Mouse (Mus musculus) embryo, embryonic 11.5 days (tissue): ENCODE measurements around the gene Atp5l.
"Not testable (repeated sequence)": the region's sequence is repeated elsewhere in the genome, so short reads cannot be mapped to it uniquely, and the experiment has no call there.

Experiments used
- DNase-seq: peaks from one replicate; pipeline ENCODE4 v3.0.0-alpha.2; 2012; ENCODE audit warnings: low read depth, low spot score

The Atp5l gene

DNA sequence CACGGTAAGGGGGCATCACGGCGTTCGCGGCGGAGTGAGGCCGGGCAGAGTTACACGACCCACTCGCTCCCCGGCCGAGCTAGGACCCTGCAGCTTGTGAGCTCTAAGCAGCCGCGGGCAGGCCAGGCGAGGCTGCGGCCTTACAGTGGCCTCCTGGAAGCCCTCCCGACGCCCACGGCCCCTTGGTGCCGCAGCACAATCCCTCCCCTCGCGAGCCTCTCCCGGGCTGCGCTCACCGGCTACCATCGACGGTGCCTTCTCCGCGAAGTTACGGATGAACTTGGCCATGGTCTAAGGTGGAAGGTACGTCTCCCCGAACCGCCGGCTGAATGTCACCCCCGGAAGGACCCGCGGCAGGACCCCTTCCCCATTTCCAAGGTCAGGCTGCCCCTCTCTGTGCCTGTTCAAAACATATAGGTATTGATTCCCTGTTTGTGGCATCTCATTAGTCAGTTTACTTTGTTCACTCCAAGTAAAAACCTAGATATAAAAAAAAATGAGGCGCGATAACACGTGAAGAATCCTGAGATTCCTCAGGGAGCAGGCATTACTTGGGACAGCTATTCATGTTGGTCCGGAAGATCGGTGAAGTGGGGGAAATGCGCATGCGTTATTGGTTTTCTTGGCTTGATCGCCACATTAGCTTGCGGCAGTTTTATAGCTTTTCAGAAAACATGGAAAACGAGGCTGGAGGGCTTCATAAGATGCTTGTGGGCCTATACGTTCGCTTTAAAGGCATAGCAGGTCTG is at the start of gene Atp5l:
Gene Atp5l, minus strand, starts transcription at position 369 of the 749 bp plus-strand sequence.
- peak; percentile 90 for DNase-seq

DNA sequence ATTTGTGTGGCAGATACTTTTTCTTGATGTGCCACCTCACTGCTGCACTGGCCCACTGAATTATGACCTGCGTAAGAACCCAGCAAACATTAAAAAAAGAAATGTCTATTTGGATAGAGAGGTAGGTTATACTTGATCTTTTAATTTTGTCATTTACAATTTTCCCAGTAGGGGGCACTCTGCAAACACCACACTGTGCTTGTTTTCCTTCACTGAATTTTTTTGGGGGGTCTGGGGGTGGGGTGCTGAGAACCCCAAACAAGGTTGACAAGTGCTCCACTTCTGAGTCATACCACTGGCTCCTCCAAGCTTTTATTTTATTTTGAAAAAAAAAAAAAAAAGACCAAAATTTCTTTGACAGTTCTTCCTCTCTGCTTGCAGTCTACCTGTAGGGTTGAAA is 48.9 kb upstream of the Atp5l start:
- no peak for DNase-seq

DNA sequence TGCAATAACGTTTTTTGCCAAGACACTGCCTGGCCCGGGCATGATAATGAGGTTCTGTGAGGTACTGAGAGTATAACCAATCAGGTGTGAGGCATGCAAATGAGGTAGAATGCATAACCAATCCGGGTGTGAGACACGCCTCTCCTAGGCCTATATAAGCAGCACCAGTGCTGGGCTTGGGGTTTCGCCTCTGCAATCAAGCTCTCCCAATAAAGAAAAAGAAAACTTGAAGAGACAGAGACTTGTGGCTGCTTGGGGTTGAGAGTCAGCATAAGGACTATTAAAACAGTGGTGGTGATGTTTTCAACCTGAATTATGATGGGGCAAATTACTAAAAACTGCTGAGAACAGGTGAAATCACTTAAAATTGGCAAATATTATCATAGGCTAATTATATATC is 47.2 kb upstream of the Atp5l start:
- DNase-seq, result not testable (repeated sequence)

DNA sequence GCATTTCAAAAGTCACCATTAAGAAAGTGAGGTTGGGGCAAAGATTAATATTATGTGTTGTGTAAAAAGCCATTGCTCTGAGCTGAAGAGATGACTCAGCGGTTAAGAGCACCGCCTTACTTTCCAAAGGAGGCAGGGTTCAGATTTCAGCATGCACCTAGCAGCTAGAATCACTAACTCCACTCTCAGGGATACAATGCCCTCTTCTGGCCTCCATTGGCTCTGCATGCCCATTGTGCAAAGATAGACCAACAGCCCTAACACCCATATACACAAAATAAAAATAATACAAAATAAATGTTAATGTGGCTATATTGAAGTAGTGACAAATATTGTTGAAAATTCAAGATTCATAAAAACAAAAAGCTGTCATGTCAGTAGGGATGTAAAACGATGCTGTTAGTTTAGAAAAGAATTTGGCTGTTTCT is 46.3 kb upstream of the Atp5l start:
- peak; percentile 60 for DNase-seq

DNA sequence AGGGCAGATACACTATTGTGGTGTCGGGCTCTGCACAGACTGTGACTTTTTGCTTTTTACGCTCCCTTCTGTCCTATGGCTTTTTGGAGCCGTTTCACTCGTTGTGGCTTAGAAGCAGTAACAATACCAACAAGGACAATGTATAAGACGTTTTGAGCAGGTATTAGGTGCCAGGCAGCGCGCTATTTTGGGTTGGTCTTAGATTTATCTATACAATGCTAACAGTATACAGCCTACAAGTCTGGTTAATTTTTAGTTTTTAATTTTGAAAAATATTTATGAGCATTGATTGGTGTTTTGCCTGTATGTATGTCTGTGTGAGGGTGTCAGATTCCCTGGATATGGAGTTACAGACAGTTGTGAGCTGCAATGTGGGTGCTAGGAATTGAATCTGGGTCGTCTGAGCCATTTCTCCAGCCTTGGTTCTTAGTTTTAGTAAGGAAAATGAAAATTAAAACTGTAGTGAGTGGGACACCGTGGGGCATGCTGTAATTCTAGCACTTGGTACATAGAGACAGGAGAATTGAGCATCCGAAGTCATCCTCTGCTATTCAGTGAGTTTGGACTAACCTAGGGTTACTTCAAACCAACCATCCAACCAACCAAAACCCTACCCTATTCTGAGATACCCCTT is 45.4 kb upstream of the Atp5l start:
- DNase-seq, result no peak

DNA sequence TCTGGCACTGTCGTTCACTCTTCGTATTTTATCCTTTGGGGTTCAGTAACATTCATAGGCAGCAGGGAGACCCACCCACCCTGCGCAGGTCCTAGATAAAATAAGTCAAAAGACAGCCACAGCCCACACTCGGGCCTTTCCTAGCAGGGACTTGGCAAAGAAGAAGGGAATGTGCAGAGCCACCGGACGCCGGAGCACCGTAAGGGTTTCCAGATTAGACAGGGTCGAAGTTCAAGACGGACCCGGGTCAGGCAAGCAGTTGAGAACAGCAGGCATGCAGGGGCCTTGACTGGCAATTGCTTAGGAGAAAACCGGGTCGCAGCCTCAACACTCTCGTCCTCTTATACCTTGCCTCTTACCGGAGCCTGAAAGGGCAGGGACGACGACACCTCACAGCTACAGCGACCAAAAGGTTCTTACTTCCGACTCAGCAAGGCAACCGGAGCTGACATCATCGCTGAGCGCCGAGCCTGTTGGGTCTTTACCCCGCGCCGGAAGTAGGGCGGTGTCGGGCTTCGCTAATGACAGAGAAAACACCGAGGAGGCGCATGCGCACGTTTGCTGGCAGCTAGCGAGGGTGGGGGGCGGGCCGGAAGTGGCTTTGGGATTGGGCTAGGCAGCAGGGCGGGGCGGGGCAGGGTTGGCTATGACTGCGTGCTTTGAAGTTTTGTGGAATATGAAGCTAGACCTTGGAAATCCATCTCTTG is 44.7 kb upstream of the Atp5l start, which contains the start of gene Ube4a:
Gene Ube4a, minus strand, starts transcription at position 475 of the 707 bp plus-strand sequence.
- DNase-seq, result peak; percentile 100

DNA sequence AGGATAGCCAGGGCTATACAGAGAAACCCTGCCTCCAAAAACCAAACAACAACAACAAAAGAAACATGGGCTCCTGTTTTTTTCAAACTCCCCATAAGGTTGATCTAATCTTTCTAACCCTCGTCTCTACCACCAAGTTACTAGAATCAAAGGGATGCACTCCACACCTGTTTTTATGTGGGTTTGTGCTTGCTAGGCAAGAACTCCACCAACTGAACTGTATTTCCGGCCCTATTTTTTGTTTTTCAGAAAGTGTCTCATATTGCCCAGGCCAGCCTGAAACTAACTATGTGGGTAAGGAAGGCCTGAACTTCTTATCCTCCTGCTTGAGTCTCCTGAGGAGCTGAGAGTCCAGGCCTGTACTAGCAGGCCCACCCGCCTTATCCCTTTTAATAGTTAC is 33.9 kb upstream of the Atp5l start:
- DNase-seq, result no peak

DNA sequence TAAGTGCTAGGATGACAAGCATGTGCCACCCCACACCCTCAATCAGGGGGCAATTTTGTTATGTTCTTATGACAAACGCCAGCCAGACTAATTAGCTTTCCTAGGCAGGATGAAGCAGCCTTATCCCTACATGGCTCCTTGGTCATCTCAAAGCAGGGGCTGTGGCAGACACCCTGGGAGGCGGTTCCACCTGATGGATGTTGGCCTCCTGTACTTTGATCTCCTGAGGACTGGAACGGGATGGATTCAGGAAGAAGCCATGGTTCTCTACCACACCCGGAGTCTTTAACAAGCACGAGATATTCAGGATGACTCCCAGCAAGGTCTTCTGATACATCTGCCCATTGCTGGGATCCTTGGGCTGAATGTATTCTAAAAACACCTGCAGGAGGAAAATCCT is 27.3 kb upstream of the Atp5l start:
- DNase-seq, result no peak

DNA sequence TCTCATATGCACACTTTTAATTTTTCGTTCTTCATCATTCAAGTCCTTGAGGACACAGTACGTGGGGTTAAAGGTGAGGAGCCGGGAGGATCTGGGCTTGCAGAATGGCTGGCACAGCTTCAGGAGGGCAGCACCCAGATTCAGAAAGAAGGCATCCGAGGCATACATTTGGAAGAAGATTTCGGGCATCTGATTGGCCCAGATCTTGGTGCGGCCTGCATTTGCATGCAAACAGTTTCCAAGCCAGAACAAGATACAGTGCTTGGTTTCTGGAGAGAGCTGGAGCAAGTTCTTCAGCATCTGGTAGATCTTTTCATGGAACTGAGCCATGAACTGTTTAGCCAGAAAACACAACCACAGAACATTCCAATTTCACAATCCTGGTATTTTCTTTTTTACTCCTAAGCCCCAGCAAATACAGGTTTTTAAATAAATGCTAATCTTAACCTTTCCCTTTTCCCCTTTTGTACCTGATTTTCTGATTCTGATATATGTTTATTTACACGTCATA is 25.7 kb upstream of the Atp5l start:
- DNase-seq, result no peak

DNA sequence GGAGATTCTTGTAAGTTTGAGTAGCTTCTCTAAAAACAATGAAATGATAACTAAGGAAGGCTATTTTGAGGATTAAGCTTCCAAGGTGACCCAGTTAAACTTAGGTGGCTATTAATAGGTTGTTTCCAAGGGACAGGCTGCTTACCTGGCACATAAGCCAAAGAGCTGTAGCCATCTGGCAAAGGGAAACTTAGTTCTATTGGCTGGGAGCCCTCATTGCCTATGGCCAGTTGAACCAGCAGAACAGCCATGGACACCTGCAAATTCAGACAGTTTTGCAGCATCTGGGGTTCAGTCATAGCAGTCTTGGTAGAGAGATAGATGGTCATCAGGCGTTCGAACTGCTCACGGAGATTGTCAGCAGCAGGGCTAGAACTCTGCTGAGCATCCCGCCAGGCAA is 21.9 kb upstream of the Atp5l start:
- DNase-seq, result no peak

DNA sequence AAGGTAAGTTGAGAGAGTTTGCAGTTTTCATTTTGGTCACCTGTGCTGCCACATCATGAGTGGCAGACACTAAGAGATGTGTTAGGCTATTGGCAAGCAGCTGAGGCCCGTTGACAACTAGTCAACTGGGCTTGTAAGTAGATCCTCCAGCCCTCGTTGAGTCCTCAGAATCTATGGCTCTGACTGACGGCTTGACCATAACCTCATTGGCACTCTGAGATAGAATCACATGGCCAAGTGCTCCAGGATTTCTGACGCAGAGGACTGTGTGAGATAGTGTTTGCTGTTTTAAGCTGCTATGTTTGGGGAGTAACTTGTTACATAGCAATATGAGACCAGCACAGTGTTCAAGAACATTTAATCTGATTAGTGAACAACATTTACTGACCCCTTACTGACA is 21.2 kb upstream of the Atp5l start:
- DNase-seq, result no peak

DNA sequence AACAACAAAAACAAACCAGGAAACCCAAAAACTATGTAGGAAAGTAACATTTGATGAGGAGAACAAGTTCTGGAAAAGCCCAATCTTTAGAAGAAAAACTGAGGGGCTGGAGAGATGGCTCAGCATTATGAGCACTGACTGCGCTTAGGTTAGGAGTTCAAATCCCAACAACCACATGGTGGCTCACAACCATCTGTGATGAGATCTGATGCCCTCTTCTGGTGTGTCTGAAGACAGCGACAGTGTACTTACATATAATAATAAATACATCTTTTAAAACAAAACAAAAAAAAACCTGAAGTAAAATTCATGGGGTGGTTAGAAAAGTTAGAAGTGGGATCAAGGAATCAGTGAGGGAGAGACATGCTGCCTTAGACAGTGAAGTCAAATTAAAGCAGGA is 1.0 kb upstream of the Atp5l start:
- DNase-seq, result no peak

DNA sequence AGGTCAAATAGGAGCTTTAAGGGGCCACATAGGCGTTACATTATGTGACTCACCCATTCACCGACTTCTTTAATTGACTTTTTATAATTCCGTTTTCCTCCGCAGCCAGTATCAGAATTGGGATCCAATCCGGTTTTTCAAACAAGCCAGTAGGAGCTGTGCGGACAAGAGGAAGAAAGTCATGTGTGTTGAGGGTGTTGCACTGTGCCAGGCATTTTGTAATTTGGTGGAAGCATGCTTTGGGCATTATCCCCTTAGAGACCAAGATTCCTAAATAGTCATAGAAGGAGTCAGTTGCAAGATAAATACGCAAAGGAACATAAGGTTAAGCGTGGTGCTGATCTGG is 554 bp upstream of the Atp5l start:
- no peak for DNase-seq

DNA sequence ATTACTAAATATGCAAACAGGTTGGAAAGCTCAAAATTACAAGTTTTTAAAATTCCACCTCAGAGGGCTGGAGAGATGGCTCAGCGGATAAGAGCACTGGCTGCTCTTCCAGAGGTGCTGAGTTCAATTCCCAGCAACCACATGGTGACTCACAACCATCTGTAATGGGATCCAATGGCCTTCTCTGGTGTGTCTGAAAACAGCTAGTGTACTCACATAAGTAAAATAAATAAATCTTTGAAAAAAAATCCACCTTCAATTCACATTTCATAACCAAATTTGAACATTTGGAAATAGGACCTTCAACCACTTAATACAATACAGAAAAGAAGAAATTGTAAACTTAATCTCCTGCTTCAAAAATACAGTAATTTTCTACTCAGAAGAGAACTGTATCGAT is 936 bp downstream of the Atp5l start:
- no peak for DNase-seq

DNA sequence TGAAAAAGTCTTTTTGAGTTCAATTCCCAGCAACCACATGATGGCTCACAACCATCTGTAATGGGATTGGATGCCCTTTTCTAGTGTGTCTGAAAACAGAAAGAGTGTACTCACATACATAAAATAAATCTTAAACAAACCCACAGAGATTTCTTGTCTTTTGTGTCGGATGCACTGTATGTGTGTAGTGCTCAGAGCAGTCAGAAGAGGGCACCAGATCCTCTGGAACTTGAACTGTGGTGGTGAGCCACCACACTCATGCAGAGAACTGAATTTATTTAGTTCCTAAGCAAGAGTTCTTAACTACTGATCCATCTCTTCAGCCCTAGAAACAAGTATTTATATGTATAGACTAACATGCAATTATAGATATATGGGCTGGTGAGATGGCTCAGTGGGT is 4.3 kb downstream of the Atp5l start:
- DNase-seq, result peak; percentile 11

DNA sequence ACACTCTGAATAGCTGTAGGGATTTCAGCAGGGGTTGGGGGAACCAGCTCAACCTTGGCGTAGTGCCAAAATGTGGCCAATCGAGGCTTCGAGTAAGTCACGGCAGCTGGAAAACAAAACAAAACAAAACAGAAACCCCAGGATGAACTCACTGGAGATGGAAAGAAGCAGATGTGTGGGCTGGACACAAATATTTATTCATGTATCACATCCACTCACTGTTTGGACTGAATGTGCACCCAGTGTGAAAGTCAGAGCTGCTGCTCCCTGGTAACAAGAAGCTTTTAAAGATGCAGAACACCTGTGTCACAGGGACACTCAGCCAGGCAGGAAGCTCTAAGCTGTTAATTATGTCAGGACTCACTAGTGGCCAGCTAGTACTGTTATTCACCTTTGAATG is 5.8 kb downstream of the Atp5l start:
- no peak for DNase-seq

DNA sequence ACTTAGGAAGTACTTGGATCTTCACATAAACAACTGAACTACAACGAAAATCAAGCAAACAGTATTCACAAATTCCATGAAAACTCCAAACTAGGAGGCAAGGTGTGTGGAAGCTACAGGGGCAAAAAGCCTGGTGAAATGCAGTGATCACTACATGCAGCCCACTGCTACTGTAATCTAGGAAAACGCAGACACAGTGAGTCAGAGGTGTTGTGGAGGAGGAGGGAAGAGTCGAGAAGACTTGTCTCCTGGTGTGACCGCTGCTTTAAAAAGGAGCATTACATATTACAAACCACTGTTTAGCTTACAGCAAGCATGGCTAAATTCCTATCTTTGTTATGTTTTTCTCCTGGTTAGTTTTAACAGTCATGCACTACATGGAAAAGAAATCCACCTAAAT is 9.2 kb downstream of the Atp5l start:
- no peak for DNase-seq

DNA sequence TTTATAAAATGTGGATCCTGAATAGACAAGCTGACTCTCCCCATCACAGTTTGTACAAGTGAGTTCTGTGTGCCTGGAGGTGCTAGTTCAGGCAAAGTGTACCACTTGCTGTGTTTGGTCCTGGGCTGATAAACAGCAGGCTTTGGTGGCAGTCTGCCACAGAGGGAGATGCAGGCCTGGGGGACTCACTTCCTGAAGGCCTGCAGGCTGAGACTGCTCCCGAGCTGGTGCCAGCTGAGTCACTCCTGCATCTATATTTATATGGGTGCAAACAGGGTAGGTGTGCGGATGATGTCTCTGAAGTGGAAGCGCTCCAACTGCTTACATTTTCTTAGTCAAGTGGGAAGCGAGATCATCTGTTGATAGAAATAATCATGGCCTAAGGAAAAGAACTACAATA is 14.9 kb downstream of the Atp5l start:
- DNase-seq, result no peak

DNA sequence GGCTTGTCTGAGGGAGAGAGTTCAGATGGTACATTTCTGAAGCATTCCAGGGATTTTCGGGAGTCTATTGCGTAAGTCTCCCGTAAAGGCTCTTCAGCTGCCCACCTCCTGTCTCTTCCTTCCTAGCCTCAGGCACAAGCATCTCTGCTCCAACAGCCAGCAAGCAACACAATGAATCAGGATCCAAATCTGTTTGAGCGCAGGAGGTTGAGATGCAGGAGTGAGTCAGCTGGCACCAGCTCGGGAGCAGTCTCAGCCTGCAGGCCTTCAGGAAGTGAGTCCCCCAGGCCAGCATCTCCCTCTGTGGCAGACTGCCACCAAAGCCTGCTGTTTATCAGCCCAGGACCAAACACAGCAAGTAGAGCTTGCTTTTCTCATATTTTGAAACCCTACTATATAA is 15.6 kb downstream of the Atp5l start:
- no peak for DNase-seq

DNA sequence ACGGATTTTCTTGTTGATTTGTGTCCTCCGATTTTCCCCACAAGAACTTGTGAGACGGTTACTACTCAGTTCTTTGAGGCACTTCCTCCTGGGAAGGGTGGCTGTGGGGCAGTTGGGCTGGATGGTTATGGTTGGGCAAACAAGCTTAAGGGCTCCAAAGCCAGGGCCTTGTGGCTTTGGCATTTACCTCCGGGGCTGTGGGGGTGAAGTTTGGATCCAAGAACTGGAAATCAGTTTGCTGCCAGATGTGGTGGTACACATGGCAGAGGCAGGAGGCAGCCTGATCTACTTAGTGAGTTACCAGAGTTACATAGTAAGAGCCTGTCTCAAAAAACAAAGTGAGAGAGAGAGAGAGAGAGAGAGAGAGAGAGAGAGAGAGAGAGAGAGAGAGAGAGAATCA is 16.7 kb downstream of the Atp5l start:
- no peak for DNase-seq

DNA sequence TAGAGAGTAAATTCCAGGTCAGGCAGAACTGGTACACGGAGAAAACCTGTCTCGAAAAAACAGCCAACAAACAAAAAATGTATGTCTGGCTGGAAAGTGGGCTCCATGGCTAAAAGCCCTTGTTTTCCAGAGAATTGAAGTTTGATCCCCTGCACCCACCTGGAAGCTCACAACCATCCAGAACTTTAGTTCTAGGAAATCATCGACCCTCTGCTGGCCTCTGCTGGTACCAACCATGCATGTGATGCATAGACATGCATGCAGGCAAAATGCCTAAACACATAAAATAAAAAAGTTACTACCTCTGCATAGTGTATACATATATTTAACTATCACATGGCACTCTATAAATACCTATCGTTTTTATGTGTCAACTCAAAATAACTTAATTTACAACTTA is 20.1 kb downstream of the Atp5l start:
- DNase-seq, result no peak

DNA sequence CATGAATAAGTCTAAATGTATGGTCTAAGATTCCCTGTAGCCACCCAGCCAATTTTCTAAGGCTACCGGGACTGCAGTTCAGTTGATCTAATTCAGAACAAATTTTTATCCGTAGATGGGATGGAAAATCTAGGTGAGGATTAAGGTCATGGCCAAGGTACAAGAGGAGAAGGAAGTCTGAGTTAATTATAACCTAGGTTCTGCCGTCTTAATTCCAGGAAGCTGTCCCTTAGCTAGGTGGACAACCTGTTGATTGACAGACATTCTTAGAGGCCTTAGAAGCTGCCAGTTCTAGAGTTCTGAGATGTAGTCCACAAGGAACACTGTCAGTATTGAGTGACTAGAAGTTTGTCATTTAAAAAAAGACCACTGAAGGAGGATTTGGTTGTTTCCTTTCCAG is 20.8 kb downstream of the Atp5l start:
- DNase-seq, result no peak

DNA sequence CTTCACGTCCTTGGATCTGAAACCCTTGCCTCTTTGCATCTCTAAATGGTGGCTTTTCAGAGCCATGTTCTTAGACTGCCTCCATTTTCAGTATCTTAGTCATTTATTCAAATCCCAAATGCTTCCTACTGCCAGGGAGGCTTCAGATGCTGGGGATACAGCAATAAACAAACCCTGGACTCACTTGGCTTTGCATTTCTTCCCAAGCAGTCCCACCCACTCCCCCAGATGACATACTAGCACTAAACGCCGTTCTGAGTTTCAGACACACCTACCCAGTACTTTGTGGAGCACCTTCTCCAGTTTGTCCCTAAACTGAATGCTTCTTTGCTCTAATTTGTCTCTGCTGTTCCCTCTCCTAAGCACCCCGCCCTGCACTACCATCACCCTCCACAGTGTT is 23.5 kb downstream of the Atp5l start:
- DNase-seq, result no peak
